Mouse (Mus musculus): Measurements from ENCODE around the gene Reps1. TPM values are rescaled to one million over a fixed set of nuclear protein-coding genes. Genes with fewer than 3 reads are reported as not detected.

The Reps1 gene
- polyA plus RNA-seq (2015; fragmentation: Nextera tagmentation; extraction: Ambion mirVana), result 15.1 and 19.4 TPM in 2 replicates

DNA sequence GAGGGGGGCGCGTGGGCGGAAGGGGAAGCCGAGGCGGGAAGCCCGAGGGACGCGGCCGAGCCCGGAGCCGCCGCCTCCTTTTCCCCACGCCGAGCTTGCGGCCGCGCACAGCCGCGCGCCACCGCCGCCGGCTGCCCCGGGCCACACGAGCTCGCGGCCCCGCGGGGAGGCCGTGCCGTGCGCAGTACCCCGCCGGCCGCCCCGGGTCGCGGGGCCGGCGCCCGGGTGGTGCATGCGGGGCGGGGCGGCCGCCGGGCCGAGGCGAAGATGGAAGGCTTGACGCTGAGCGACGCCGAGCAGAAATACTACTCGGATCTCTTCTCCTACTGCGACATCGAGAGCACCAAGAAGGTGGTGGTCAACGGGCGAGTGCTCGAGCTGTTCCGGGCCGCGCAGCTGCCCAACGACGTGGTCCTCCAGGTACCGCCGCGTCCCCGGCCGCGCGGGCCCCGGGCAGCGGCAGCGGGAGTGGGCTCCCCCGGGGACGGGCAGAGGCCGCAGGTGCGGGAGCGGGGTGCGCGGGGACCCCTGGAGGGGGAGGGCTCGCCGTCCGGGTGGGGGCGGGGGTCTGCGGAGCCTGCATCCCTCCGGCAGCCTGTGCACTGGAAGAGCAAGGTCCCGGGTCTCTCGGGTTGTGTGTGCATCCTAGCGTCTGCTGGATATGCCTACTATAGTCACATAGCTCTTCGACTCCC, at the start of gene Reps1:
Gene Reps1 (plus strand): TSS at position 166 of the 695 bp plus-strand sequence.
- peak within 1 kb of the TSS; percentile 93 for H3K9ac ChIP-seq
- H3K27me3 ChIP-seq, result no peaks in the 10 kb centered on the region
- ATAC-seq (ENCODE audit: insufficient number of reproducible peaks, low FRiP score, low TSS enrichment, low read depth), result peak; percentile 68
- under 1% methylated on average over 67 of the region's 90 CpGs for WGBS
- no peaks in the 10 kb centered on the region for H3K9me3 ChIP-seq (replicated peaks)
- peak within 1 kb of the TSS; percentile 93 for H3K27ac ChIP-seq (replicated peaks)
- H3K4me1 ChIP-seq, result peaks cover 14% of the 10 kb centered on the region
- H3K4me2 ChIP-seq (replicated peaks), result peak within 1 kb of the TSS; percentile 72
- no peaks in the 10 kb centered on the region for H3K36me3 ChIP-seq
- H3K4me3 ChIP-seq (replicated peaks), result peak within 1 kb of the TSS; percentile 92

- Histone ChIP-seq H3K4me1 (no peaks in the 10 kb centered on the region), H3K27me3 (no peaks in the 10 kb centered on the region), H3K9me3 (replicated peaks) (0 out of 2 replicates have a peak, but pooled peaks cover 3% of the 10 kb centered on the region), H3K36me3 (no peaks in the 10 kb centered on the region; the same call in 1 of the 2 replicates), H3K4me2 (replicated peaks) (no peak overlapping the region), H3K27ac (replicated peaks) (no peak overlapping the region), H3K9ac (no peak overlapping the region), H3K4me3 (replicated peaks) (no peak overlapping the region)
- ATAC-seq (ENCODE audit: insufficient number of reproducible peaks, low FRiP score, low TSS enrichment, low read depth), result no peak
- 84% methylated on average over 1 of the region's 1 CpGs for WGBS
Observed at GRCm38 (mm10) chr10:18006756-18007155, 48.9 kb upstream of the Reps1 start.

GRCm38 (mm10) chr10:18007243-18007642, 48.4 kb upstream of the Reps1 start:
- Histone ChIP-seq H3K9ac (no peak overlapping the region), H3K4me2 (replicated peaks) (no peak overlapping the region), H3K4me1 (no peaks in the 10 kb centered on the region), H3K4me3 (replicated peaks) (no peak overlapping the region), H3K27ac (replicated peaks) (no peak overlapping the region), H3K9me3 (replicated peaks) (0 out of 2 replicates have a peak, but pooled peaks cover 3% of the 10 kb centered on the region), H3K27me3 (no peaks in the 10 kb centered on the region), H3K36me3 (no peaks in the 10 kb centered on the region; the same call in 1 of the 2 replicates)
- WGBS, result 87% methylated on average over 3 of the region's 3 CpGs
- ATAC-seq (ENCODE audit: insufficient number of reproducible peaks, low FRiP score, low TSS enrichment, low read depth), result no peak

GRCm38 (mm10) chr10:18008118-18008517, 47.5 kb upstream of the Reps1 start:
- no peaks in the 10 kb centered on the region for H3K27me3 ChIP-seq
- H3K36me3 ChIP-seq, result no peaks in the 10 kb centered on the region; the same call in 1 of the 2 replicates
- no peak overlapping the region for H3K4me2 ChIP-seq (replicated peaks)
- H3K9me3 ChIP-seq (replicated peaks), result no peaks in the 10 kb centered on the region
- no peak overlapping the region for H3K27ac ChIP-seq (replicated peaks)
- H3K4me3 ChIP-seq (replicated peaks), result no peak overlapping the region
- H3K9ac ChIP-seq, result no peak overlapping the region
- no peaks in the 10 kb centered on the region for H3K4me1 ChIP-seq
- no peak for ATAC-seq (ENCODE audit: insufficient number of reproducible peaks, low FRiP score, low TSS enrichment, low read depth)

- ATAC-seq (ENCODE audit: insufficient number of reproducible peaks, low FRiP score, low TSS enrichment, low read depth), result no peak
- no peaks in the 10 kb centered on the region for H3K9me3 ChIP-seq (replicated peaks)
- H3K4me3 ChIP-seq (replicated peaks), result no peak overlapping the region
- no peak overlapping the region for H3K4me2 ChIP-seq (replicated peaks)
- H3K9ac ChIP-seq, result no peak overlapping the region
- WGBS, result 94% methylated on average over 1 of the region's 1 CpGs
- H3K27ac ChIP-seq (replicated peaks), result no peak overlapping the region
- H3K36me3 ChIP-seq, result peaks cover 5% of the 10 kb centered on the region
- no peaks in the 10 kb centered on the region for H3K4me1 ChIP-seq
- no peaks in the 10 kb centered on the region for H3K27me3 ChIP-seq
Observed at GRCm38 (mm10) chr10:18009744-18010143, 45.9 kb upstream of the Reps1 start.

- Histone ChIP-seq H3K27ac (replicated peaks) (no peak overlapping the region), H3K9ac (no peak overlapping the region), H3K9me3 (replicated peaks) (no peaks in the 10 kb centered on the region), H3K4me1 (no peaks in the 10 kb centered on the region), H3K36me3 (peaks cover 15% of the 10 kb centered on the region), H3K27me3 (no peaks in the 10 kb centered on the region), H3K4me3 (replicated peaks) (no peak overlapping the region), H3K4me2 (replicated peaks) (no peak overlapping the region)
- ATAC-seq (ENCODE audit: insufficient number of reproducible peaks, low FRiP score, low TSS enrichment, low read depth), result no peak
- WGBS, result 74% methylated on average over 5 of the region's 5 CpGs
Observed at GRCm38 (mm10) chr10:18011761-18012160, 43.9 kb upstream of the Reps1 start.

DNA sequence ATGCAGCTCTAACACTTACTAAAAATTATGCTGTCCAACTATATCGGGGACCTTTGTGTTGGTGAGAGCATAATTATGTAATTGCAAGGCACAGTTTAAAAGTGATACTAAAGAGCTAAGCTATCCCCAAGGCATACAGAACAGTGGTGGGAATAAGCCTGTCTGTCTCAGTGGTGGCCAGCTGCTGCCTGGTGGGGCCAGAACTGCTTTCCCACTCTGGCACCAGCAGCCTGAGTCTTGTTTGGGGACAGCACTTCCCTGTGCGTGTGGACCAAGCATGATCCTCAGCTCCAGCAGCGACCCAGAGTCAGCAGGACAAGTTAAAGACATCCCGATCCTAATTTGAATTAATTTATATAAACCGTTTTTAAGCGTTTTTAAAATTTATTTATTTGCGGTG, 35.2 kb upstream of the Reps1 start:
- H3K9me3 ChIP-seq (replicated peaks), result no peaks in the 10 kb centered on the region
- H3K36me3 ChIP-seq, result peaks cover 26% of the 10 kb centered on the region
- H3K27ac ChIP-seq (replicated peaks), result no peak overlapping the region
- no peaks in the 10 kb centered on the region for H3K27me3 ChIP-seq
- no peak overlapping the region for H3K4me2 ChIP-seq (replicated peaks)
- H3K4me3 ChIP-seq (replicated peaks), result no peak overlapping the region
- H3K9ac ChIP-seq, result no peak overlapping the region
- 75% methylated on average over 7 of the region's 7 CpGs for WGBS
- H3K4me1 ChIP-seq, result peaks cover 13% of the 10 kb centered on the region
- ATAC-seq (ENCODE audit: insufficient number of reproducible peaks, low FRiP score, low TSS enrichment, low read depth), result no peak

DNA sequence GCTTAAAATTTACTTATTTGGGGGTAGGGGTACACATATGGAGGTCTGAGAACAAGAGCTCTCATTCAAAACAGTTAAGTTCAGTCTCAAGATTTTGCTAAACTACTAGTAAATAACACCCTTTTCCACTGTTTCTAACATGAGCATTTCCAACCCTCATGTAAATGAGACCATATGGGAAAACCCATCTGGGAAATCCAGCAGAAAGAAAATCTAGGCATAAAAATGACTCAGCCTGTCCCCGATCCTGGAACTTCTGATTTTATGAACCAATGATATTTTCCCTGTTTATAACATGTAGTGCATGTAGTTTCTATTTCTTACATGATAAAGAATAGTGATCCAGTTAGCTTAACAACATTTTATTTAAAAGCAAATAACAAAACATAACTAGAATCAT, 34.8 kb upstream of the Reps1 start:
- no peak overlapping the region for H3K9ac ChIP-seq
- no peak overlapping the region for H3K27ac ChIP-seq (replicated peaks)
- 48% methylated on average over 1 of the region's 1 CpGs for WGBS
- no peak overlapping the region for H3K4me3 ChIP-seq (replicated peaks)
- peaks cover 13% of the 10 kb centered on the region for H3K4me1 ChIP-seq
- no peaks in the 10 kb centered on the region for H3K27me3 ChIP-seq
- peaks cover 26% of the 10 kb centered on the region for H3K36me3 ChIP-seq
- ATAC-seq (ENCODE audit: insufficient number of reproducible peaks, low FRiP score, low TSS enrichment, low read depth), result no peak
- H3K4me2 ChIP-seq (replicated peaks), result no peak overlapping the region; the same call in 1 of the 2 replicates
- H3K9me3 ChIP-seq (replicated peaks), result no peaks in the 10 kb centered on the region

DNA sequence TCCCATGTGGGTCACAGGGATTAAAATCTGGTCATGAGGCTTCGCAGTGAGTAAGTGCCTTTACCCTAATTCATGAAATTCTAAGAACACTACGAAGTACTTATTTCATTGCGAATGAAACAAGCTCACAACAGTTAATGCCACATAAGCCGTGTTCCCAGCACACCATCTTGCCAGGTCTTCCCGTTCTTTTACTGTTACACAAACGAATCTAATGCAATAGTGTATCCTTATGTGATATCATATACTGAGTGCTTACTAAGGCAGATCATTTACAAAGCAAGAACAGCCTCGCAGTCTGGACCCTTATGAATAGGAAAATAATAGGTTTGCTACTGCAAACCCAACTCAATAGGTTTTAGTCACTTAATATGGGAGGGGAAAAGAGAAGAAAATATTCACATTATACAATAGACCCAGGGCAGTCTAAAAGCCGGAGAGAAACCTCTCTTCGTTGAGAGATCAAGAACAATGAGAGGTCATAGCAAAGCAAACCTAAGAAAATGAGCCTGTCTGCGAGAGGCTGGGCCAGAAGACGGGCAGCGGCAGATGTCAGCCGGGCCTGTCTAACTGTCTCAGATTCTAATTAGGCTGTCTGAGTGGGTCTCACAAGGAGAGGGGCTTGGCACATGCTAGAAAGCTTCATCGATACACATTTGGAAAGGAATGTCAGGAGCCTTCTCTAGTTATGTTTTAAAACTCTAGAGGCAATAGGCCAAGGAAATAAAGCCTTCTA, 33.9 kb upstream of the Reps1 start:
- Histone ChIP-seq H3K9me3 (replicated peaks) (no peaks in the 10 kb centered on the region), H3K4me1 (peaks cover 13% of the 10 kb centered on the region), H3K4me3 (replicated peaks) (peak overlapping the region; percentile 83), H3K4me2 (replicated peaks) (peak overlapping the region; percentile 72), H3K27ac (replicated peaks) (peak overlapping the region; percentile 97), H3K9ac (peak overlapping the region; percentile 80), H3K36me3 (peaks cover 18% of the 10 kb centered on the region), H3K27me3 (no peaks in the 10 kb centered on the region)
- ATAC-seq (ENCODE audit: insufficient number of reproducible peaks, low FRiP score, low TSS enrichment, low read depth), result 0 out of 2 replicates have a peak, but pooled peaks have one; percentile 5
- 32% methylated on average over 14 of the region's 14 CpGs for WGBS

DNA sequence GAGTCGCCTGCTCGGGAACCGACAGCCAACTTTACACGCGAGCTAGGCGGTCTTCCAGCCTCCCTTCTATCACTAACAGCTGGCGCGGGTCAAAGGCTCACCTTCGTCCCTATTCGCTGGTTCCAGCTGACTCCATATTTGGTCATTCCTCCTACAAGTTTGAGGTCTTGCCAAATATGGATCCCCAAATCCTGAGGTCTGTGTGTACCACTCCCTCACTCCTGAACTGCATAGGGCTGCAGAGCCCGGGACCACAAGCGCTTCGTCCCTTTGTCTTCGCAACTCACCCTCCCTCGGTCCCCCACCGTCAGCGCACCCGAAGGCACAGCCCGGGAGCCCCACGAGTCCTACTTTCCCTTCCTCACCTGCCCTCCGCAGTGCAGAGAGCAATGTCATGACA, 33.3 kb upstream of the Reps1 start:
- WGBS, result under 1% methylated on average over 21 of the region's 21 CpGs
- Histone ChIP-seq H3K4me1 (peaks cover 13% of the 10 kb centered on the region), H3K36me3 (peaks cover 13% of the 10 kb centered on the region), H3K4me2 (replicated peaks) (peak overlapping the region; percentile 72), H3K9me3 (replicated peaks) (no peaks in the 10 kb centered on the region), H3K27me3 (no peaks in the 10 kb centered on the region), H3K4me3 (replicated peaks) (peak overlapping the region; percentile 83), H3K9ac (peak overlapping the region; percentile 80), H3K27ac (replicated peaks) (peak overlapping the region; percentile 97)
- peak; percentile 80 for ATAC-seq (ENCODE audit: insufficient number of reproducible peaks, low FRiP score, low TSS enrichment, low read depth)

- peak; percentile 92 for ATAC-seq (ENCODE audit: insufficient number of reproducible peaks, low FRiP score, low TSS enrichment, low read depth)
- no peaks in the 10 kb centered on the region for H3K9me3 ChIP-seq (replicated peaks)
- H3K4me1 ChIP-seq, result peaks cover 13% of the 10 kb centered on the region
- H3K27ac ChIP-seq (replicated peaks), result peak within 1 kb of the TSS; percentile 97
- WGBS, result under 1% methylated on average over 37 of the region's 37 CpGs
- peaks cover 8% of the 10 kb centered on the region for H3K36me3 ChIP-seq
- peak within 1 kb of the TSS; percentile 80 for H3K9ac ChIP-seq
- H3K4me3 ChIP-seq (replicated peaks), result peak within 1 kb of the TSS; percentile 83
- H3K27me3 ChIP-seq, result no peaks in the 10 kb centered on the region
- H3K4me2 ChIP-seq (replicated peaks), result peak within 1 kb of the TSS; percentile 72
Observed at GRCm38 (mm10) chr10:18022741-18023347, 32.8 kb upstream of the Reps1 start, which contains the start of gene Abracl. Abracl (minus strand) TSS chr10:18023288.
